Mouse (Mus musculus) heart, adult 11 months (tissue): Measurements from ENCODE around the gene Nek10.
"Not testable (repeated sequence)": the region's sequence is repeated elsewhere in the genome, so short reads cannot be mapped to it uniquely, and the experiment has no call there.

Source experiments
- DNase-seq: peaks from one replicate; pipeline ENCODE4 v3.0.0; 2022

The Nek10 gene

GRCm38 (mm10) chr14:14871700-14872099 is 68.5 kb downstream of the Nek10 start:
- DNase-seq: no peak

GRCm38 (mm10) chr14:14893932-14894652 is 90.9 kb downstream of the Nek10 start:
- DNase-seq: no peak

GRCm38 (mm10) chr14:14894776-14895175 is 91.6 kb downstream of the Nek10 start:
- DNase-seq: no peak

- DNase-seq: no peak
These were observed 92.1 kb downstream of the Nek10 start for GRCm38 (mm10) chr14:14895363-14895762.

- no peak for DNase-seq
These were observed 93.4 kb downstream of the Nek10 start for GRCm38 (mm10) chr14:14896399-14897136.

- DNase-seq: peak; percentile 92
These were observed 101.7 kb downstream of the Nek10 start for GRCm38 (mm10) chr14:14904750-14905529.

- no peak for DNase-seq
These were observed 102.3 kb downstream of the Nek10 start for GRCm38 (mm10) chr14:14905530-14905852.

- DNase-seq: no peak
These were observed 122.4 kb downstream of the Nek10 start for GRCm38 (mm10) chr14:14925615-14926014.

GRCm38 (mm10) chr14:14927559-14927958 is 124.3 kb downstream of the Nek10 start:
- no peak for DNase-seq

GRCm38 (mm10) chr14:14934977-14935376 is 131.8 kb downstream of the Nek10 start:
- DNase-seq: peak; percentile 61

- peak; percentile 64 for DNase-seq
These were observed 142.7 kb downstream of the Nek10 start for GRCm38 (mm10) chr14:14945930-14946329.

GRCm38 (mm10) chr14:14949023-14949422 is 145.8 kb downstream of the Nek10 start:
- no peak for DNase-seq

GRCm38 (mm10) chr14:14951808-14952207 is 148.6 kb downstream of the Nek10 start:
- no peak for DNase-seq

- no peak for DNase-seq
These were observed 156.7 kb downstream of the Nek10 start for GRCm38 (mm10) chr14:14959780-14960440.

- peak; percentile 55 for DNase-seq
These were observed 157.3 kb downstream of the Nek10 start for GRCm38 (mm10) chr14:14960441-14960988.

GRCm38 (mm10) chr14:14970633-14971032 is 167.4 kb downstream of the Nek10 start:
- no peak for DNase-seq

- peak; percentile 84 for DNase-seq
These were observed 167.8 kb downstream of the Nek10 start for GRCm38 (mm10) chr14:14971056-14971455.

GRCm38 (mm10) chr14:14974156-14974555 is 170.9 kb downstream of the Nek10 start:
- DNase-seq: no peak

- not testable (repeated sequence) for DNase-seq
These were observed 180.9 kb downstream of the Nek10 start for GRCm38 (mm10) chr14:14984106-14984505.

GRCm38 (mm10) chr14:14984710-14985647 is 181.8 kb downstream of the Nek10 start:
- peak; percentile 90 for DNase-seq

GRCm38 (mm10) chr14:14987403-14987802 is 184.2 kb downstream of the Nek10 start:
- no peak for DNase-seq

GRCm38 (mm10) chr14:14991642-14992041 is 188.4 kb downstream of the Nek10 start:
- DNase-seq: no peak
